Mouse (Mus musculus) liver, embryonic 11.5 days (tissue): Measurements from ENCODE around the gene Tmem107. TPM values are rescaled to one million over a fixed set of nuclear protein-coding genes. Genes with fewer than 3 reads are reported as not detected.

Source experiments
- ATAC-seq: fragments of 200-750 bp; cut with Nextera tagmentation; replicated peaks from 2 replicates; pipeline ENCODE4 v1.8.0; 2017; ENCODE audit warnings: moderate number of reproducible peaks, mild to moderate bottlenecking, moderate TSS enrichment, moderate library complexity; ENCODE audit not compliant: low FRiP score
- DNase-seq: peaks from one replicate; pipeline ENCODE4 v3.0.0-alpha.2; 2017; ENCODE audit warnings: low spot score
- H3K27ac ChIP-seq: fragments of 300-500 bp; sonication (generic); 2 replicates; pipeline ENCODE4 v1.5.1; 2014; ENCODE audit warnings: mild to moderate bottlenecking, low read depth, low read length, control low read depth
- H3K27me3 ChIP-seq: fragments of 300-500 bp; sonication (generic); replicated peaks from 2 replicates; pipeline ENCODE4 v1.6.1; 2014; ENCODE audit warnings: low read length, mixed read lengths; ENCODE audit not compliant: control insufficient read depth, insufficient read depth
- H3K36me3 ChIP-seq: fragments of 300-500 bp; sonication (generic); 2 replicates; pipeline ENCODE4 v1.6.1; 2014; ENCODE audit warnings: mild to moderate bottlenecking, low read length, moderate library complexity, mixed read lengths; ENCODE audit not compliant: control insufficient read depth, insufficient read depth
- H3K4me1 ChIP-seq: fragments of 300-500 bp; sonication (generic); replicated peaks from 2 replicates; pipeline ENCODE4 v1.6.1; 2014; ENCODE audit warnings: low read length, mixed read lengths; ENCODE audit not compliant: control insufficient read depth, insufficient read depth
- H3K4me2 ChIP-seq: fragments of 300-500 bp; sonication (generic); 2 replicates; pipeline ENCODE4 v1.6.1; 2014; ENCODE audit warnings: mild to moderate bottlenecking, control low read depth, moderate library complexity
- H3K4me3 ChIP-seq: fragments of 300-500 bp; sonication (generic); 2 replicates; pipeline ENCODE4 v1.5.1; 2014; ENCODE audit warnings: low read depth, low read length, control low read depth
- H3K9ac ChIP-seq: fragments of 300-500 bp; sonication (generic); 2 replicates; pipeline ENCODE4 v1.6.1; 2014; ENCODE audit warnings: low read depth, low read length, control low read depth
- H3K9me3 ChIP-seq: fragments of 300-500 bp; sonication (generic); 2 replicates; pipeline ENCODE4 v1.6.1; 2016; ENCODE audit warnings: low read length, inconsistent platforms, mixed read lengths; ENCODE audit not compliant: control insufficient read depth
- WGBS: fragments of 180-500 bp; shearing (Covaris S2); extraction: QIAGEN DNeasy Blood & Tissue Kit; methylation state at CpG from one replicate; pipeline ENCODE4 v1.1.7; 2014; 5-methylcytosine and 5-hydroxymethylcytosine counted together
- polyA plus RNA-seq: library from polyadenylated mRNA; unstranded; fragments of >200 nt; fragmentation: Nextera tagmentation; extraction: Ambion mirVana; gene quantifications from 2 replicates; pipeline ENCODE4 v1.2.1, GENCODE M21; 2014

The Tmem107 gene
- polyA plus RNA-seq, 1 experiment from 2014 or later: 43.5 TPM

DNA sequence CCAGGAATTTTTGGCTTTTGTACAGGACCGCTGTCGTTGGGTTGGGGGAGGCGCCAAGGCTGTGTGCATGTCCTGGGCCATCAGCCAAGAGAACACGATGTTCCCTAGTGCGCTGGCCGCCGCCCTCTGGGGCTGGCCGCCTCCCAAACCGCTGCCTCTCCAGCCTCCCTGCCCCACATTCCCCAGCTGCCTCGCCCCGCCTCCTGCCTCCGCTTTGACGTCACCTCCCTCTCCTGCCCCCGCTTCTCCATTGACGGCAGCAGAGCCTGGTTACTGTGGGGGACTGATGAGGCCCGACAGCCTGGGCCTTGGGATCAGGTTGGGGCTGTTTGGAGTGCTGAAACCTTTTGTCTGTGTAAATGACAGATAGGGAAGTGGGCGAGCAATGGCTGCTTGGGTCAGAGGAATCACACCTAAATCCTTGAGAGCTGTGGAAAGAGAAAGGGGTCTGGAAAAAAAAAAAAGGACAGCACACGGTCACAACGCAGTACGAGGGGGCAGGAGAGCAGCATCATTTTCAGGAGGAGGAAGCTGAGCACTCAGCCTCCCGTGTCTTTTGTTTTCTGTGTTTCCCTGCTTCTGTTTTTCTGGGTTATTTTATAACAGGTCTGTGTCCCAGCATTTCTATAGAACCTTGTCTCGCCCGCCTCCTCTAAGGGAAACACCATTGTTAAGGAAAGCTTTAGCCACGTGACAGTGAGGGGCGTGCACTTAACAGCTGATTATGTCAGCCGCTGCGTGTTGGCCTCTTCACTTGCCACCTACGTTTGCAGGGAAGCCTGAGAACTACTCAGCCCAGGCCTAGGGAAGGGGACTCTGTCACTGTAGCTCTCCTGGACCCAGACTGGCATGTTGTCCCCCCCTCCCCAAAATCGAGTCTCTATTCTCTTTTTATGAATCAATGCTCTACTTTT, 26.6 kb downstream of the Tmem107 start:
- Histone ChIP-seq H3K27ac (peak overlapping the region; percentile 78), H3K9me3 (no peaks in the 10 kb centered on the region), H3K4me1 (peaks cover 46% of the 10 kb centered on the region), H3K4me3 (peak overlapping the region; percentile 39), H3K36me3 (peaks cover 13% of the 10 kb centered on the region; the same call in 1 of the 2 replicates), H3K4me2 (peak overlapping the region; percentile 99), H3K9ac (peak overlapping the region; percentile 4), H3K27me3 (no peaks in the 10 kb centered on the region)
- 3% methylated on average over 29 of the region's 29 CpGs for WGBS
- peak; percentile 87 for DNase-seq
- peak; percentile 23 for ATAC-seq

DNA sequence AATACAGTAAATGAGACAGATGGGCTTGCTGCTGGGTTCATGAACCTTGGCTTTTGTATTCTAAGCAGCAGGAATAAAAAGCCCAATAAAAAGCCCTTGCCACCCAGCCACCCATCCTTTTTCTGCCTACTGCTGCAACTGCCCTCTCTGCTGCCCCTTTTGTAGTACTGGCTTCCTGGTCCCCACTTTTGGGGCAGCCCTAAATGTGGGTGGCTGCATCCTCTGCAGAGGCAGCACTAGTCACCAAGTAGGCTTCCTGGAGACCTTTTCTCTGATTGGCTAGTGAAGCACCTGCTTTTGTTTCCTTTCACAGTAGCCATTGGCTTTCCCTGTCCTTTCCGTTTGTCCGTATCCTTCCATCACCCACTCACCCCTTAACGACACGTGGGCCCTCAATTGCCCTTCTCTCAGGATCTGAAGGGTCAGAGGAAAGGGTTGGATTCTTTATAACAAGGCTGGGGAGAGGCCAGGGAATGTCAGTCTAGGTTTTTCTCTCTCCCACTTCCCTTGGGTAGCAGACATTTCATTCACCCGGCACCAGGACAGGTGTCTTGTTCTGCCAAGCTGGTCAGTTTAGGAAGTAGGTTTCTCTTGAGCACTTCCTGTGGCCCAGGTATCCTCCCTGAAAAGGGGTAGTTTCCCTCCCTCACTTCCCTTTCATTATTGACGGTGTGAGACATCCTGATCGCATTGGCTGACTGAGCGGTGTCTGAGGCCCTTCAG, 27.6 kb downstream of the Tmem107 start:
- DNase-seq (no peak), ATAC-seq (no peak)
- H3K4me3 ChIP-seq: peak overlapping the region; percentile 63
- H3K4me1 ChIP-seq: peaks cover 46% of the 10 kb centered on the region
- no peaks in the 10 kb centered on the region for H3K27me3 ChIP-seq
- peak overlapping the region; percentile 78 for H3K27ac ChIP-seq
- 32% methylated on average over 8 of the region's 8 CpGs for WGBS
- H3K36me3 ChIP-seq: peaks cover 9% of the 10 kb centered on the region; the same call in 1 of the 2 replicates
- H3K4me2 ChIP-seq: peak overlapping the region; percentile 99
- no peaks in the 10 kb centered on the region for H3K9me3 ChIP-seq
- peak overlapping the region; percentile 44 for H3K9ac ChIP-seq

- 0% methylated on average over 19 of the region's 19 CpGs for WGBS
- ATAC-seq: peak; percentile 62
Measured at GRCm38 (mm10) chr11:69098762-69099091, 28.1 kb downstream of the Tmem107 start.

GRCm38 (mm10) chr11:69099177-69099914, 28.7 kb downstream of the Tmem107 start:
- WGBS: 2% methylated on average over 22 of the region's 22 CpGs
- Histone ChIP-seq H3K27ac (peak overlapping the region; percentile 77), H3K9ac (peak overlapping the region; percentile 71), H3K36me3 (peaks cover 14% of the 10 kb centered on the region), H3K4me3 (peak overlapping the region; percentile 63), H3K9me3 (no peaks in the 10 kb centered on the region), H3K4me1 (peaks cover 46% of the 10 kb centered on the region), H3K27me3 (no peaks in the 10 kb centered on the region), H3K4me2 (peak overlapping the region; percentile 99)
- ATAC-seq (no peak), DNase-seq (peak; percentile 44)

More at GRCm38 (mm10) chr11:69098762-69099091, 28.1 kb downstream of the Tmem107 start:
- no peaks in the 10 kb centered on the region for H3K9me3 ChIP-seq
- H3K4me2 ChIP-seq: peak overlapping the region; percentile 99
- peaks cover 10% of the 10 kb centered on the region for H3K36me3 ChIP-seq
- peak; percentile 89 for DNase-seq
- no peaks in the 10 kb centered on the region for H3K27me3 ChIP-seq
- H3K4me3 ChIP-seq: peak overlapping the region; percentile 63
- peaks cover 46% of the 10 kb centered on the region for H3K4me1 ChIP-seq
- H3K27ac ChIP-seq: peak overlapping the region; percentile 77
- peak overlapping the region; percentile 71 for H3K9ac ChIP-seq

DNA sequence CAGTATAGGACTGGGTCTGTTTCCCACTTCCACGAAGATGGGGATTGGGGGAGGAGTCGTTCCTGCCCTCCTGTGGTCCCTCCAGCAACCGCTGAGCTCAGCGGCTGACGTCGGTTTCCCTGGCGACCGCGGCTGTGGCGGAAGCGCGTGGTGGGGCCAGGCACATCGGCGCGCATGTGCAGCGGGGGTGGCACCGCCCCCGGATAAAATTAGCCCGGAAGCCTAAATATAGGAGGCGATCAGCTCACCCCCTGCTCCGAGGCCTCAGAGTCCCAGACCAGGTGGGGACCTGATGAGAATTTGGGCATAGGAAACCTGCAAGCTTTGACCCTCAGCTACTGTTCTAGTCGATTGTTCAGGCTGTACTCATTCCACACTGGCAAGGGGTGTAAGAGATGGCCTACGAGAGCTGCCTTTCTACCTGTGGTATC, 29.3 kb downstream of the Tmem107 start:
- no peaks in the 10 kb centered on the region for H3K27me3 ChIP-seq
- H3K27ac ChIP-seq: peak overlapping the region; percentile 77
- peaks cover 46% of the 10 kb centered on the region for H3K4me1 ChIP-seq
- H3K4me2 ChIP-seq: peak overlapping the region; percentile 99
- WGBS: 2% methylated on average over 23 of the region's 23 CpGs
- no peaks in the 10 kb centered on the region for H3K9me3 ChIP-seq
- peak; percentile 90 for DNase-seq
- H3K4me3 ChIP-seq: peak overlapping the region; percentile 63
- peak; percentile 35 for ATAC-seq
- H3K9ac ChIP-seq: peak overlapping the region; percentile 71
- peaks cover 15% of the 10 kb centered on the region for H3K36me3 ChIP-seq

GRCm38 (mm10) chr11:69100639-69101360, 30.2 kb downstream of the Tmem107 start:
- Histone ChIP-seq H3K4me3 (peak overlapping the region; percentile 63), H3K9ac (no peak overlapping the region; the same call in 1 of the 2 replicates), H3K4me2 (peak overlapping the region; percentile 99), H3K9me3 (no peaks in the 10 kb centered on the region), H3K4me1 (peaks cover 45% of the 10 kb centered on the region), H3K27ac (peak overlapping the region; percentile 3; the same call in 1 of the 2 replicates), H3K36me3 (peaks cover 20% of the 10 kb centered on the region), H3K27me3 (no peaks in the 10 kb centered on the region)
- no peak for DNase-seq
- WGBS: 85% methylated on average over 20 of the region's 20 CpGs
- no peak for ATAC-seq

DNA sequence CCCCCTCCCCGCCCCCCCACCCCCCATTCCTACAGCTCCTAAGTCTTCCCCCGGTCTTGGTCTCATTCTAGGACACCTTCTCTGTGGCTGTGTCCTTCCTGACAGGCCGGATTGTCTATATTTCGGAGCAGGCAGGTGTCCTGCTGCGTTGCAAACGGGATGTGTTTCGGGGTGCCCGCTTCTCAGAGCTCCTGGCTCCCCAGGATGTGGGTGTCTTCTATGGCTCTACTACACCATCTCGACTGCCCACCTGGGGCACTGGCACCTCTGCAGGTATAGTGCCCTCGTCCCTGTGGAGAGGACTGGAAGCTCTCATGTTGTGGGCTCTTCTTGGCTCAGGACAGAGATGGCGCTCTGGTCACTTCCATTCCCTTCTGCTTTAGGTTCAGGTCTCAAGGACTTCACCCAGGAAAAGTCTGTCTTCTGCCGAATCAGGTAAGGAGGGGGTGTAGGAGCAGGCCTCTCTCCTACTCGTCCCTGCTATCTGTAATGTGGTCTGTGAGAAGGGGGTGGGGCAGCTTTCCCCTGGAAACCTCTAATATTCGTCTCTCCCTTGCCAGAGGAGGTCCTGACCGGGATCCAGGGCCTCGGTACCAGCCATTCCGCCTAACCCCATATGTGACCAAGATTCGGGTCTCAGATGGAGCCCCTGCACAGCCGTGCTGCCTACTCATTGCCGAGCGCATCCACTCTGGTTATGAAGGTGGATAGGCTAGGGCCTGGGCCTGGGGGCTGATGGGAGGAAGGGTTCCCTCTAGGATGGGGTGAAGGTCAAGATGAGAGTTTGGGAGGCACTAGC, 31.2 kb downstream of the Tmem107 start:
- no peaks in the 10 kb centered on the region for H3K9me3 ChIP-seq
- H3K9ac ChIP-seq: no peak overlapping the region
- ATAC-seq (no peak), DNase-seq (no peak)
- no peak overlapping the region for H3K4me3 ChIP-seq
- H3K4me1 ChIP-seq: peaks cover 35% of the 10 kb centered on the region
- WGBS: 88% methylated on average over 21 of the region's 21 CpGs
- no peaks in the 10 kb centered on the region for H3K27me3 ChIP-seq
- H3K36me3 ChIP-seq: peaks cover 24% of the 10 kb centered on the region
- no peak overlapping the region for H3K4me2 ChIP-seq
- H3K27ac ChIP-seq: no peak overlapping the region
